Mouse (Mus musculus) CH12.LX (cell line): ENCODE measurements around the gene Cox6b2.

Source experiments
- CTCF ChIP-seq, 2 experiments: IDR thresholded peaks in 1 of 2; conservative IDR thresholded peaks in 1 of 2; 2 replicates each; pipeline ENCODE4 v1.5.1; 2011 to 2012; ENCODE audit warnings: low read depth in 2 of 2, low read length in 2 of 2, improper control_type of control experiment in 1 of 2, inconsistent platforms in 1 of 2, mild to moderate bottlenecking in 1 of 2, moderate library complexity in 1 of 2
- EP300 ChIP-seq: IDR thresholded peaks from 2 replicates; pipeline ENCODE4 v1.6.1; 2011; ENCODE audit warnings: low read length, improper control_type of control experiment
- HCFC1 ChIP-seq: IDR thresholded peaks from 2 replicates; pipeline ENCODE4 v1.6.1; 2012; ENCODE audit warnings: low read depth, mild to moderate bottlenecking, inconsistent platforms, low read length, improper control_type of control experiment
- MAFK ChIP-seq: IDR thresholded peaks from 2 replicates; pipeline ENCODE4 v1.6.1; 2011; ENCODE audit warnings: low read length, improper control_type of control experiment; ENCODE audit not compliant: insufficient replicate concordance
- MEF2A ChIP-seq: IDR thresholded peaks from 2 replicates; pipeline ENCODE4 v1.6.1; 2014; ENCODE audit warnings: low read depth, mild to moderate bottlenecking, inconsistent platforms, low read length, improper control_type of control experiment, borderline replicate concordance
- NRF1 ChIP-seq: IDR thresholded peaks from 2 replicates; pipeline ENCODE4 v1.6.1; 2014; ENCODE audit warnings: low read depth, mild to moderate bottlenecking, inconsistent platforms, low read length, improper control_type of control experiment, moderate library complexity
- PAX5 ChIP-seq: IDR thresholded peaks from 2 replicates; pipeline ENCODE4 v1.6.1; 2012; ENCODE audit warnings: low read length, inconsistent platforms, mixed read lengths
- POLR2A ChIP-seq: IDR thresholded peaks from 2 replicates; pipeline ENCODE4 v1.6.1; 2011; ENCODE audit warnings: low read depth, mild to moderate bottlenecking, improper control_type of control experiment, low read length
- POLR2AphosphoS2 ChIP-seq: IDR thresholded peaks from 2 replicates; pipeline ENCODE4 v1.6.1; 2011; ENCODE audit warnings: low read depth, low read length, improper control_type of control experiment
- TBP ChIP-seq: conservative IDR thresholded peaks from 2 replicates; pipeline ENCODE4 v1.6.1; 2011; ENCODE audit warnings: low read depth, low read length, improper control_type of control experiment
- ZMIZ1 ChIP-seq: IDR thresholded peaks from 2 replicates; pipeline ENCODE4 v1.6.1; 2012; ENCODE audit warnings: low read depth, mild to moderate bottlenecking, inconsistent platforms, low read length, improper control_type of control experiment

- TF ChIP-seq POLR2AphosphoS2, result no peak
- no peak for TF ChIP-seq MAFK
- TF ChIP-seq MEF2A, result no peak
- TF ChIP-seq HCFC1, result no peak
- no peak for TF ChIP-seq ZMIZ1
- TF ChIP-seq EP300, result no peak
- no peak for TF ChIP-seq POLR2A
- TF ChIP-seq CTCF (conservative IDR thresholded peaks at IDR 0.05 in 1 of 2, IDR thresholded peaks at IDR 0.05 in 1 of 2; ENCODE audit: low read depth in 2 of 2, low read length in 2 of 2), result no peak
- TF ChIP-seq NRF1, result no peak
- no peak for TF ChIP-seq TBP
- TF ChIP-seq PAX5, result no peak
Observed at GRCm38 (mm10) chr7:4732968-4733392, 19.9 kb downstream of the Cox6b2 start.
